Mouse (Mus musculus): Measurements from ENCODE around the gene Mpi. TPM values are rescaled to one million over a fixed set of nuclear protein-coding genes. Genes with fewer than 3 reads are reported as not detected.

The Mpi gene
- polyA plus RNA-seq, 1 experiment from 2014 or later: 44.5 TPM

GRCm38 (mm10) chr9:57541312-57541711 is 11.3 kb downstream of the Mpi start:
- Histone ChIP-seq H3K4me2 (ENCODE audit: low read depth, low read length) (no peak overlapping the region), H3K4me1 (ENCODE audit: control insufficient read depth, insufficient read depth, low read length) (peaks cover 7% of the 10 kb centered on the region; the same call in 1 of the 2 replicates), H3K36me3 (ENCODE audit: control insufficient read depth, insufficient read depth, low read length) (peaks cover 55% of the 10 kb centered on the region), H3K9me3 (ENCODE audit: control insufficient read depth, low read length) (no peaks in the 10 kb centered on the region), H3K27me3 (replicated peaks; ENCODE audit: control insufficient read depth, insufficient read depth, low read length) (no peaks in the 10 kb centered on the region), H3K9ac (ENCODE audit: low read depth, low read length) (no peak overlapping the region), H3K4me3 (ENCODE audit: low read depth, low read length) (no peak overlapping the region), H3K27ac (replicated peaks; ENCODE audit: low read depth, low read length) (no peak overlapping the region)
- WGBS: 12% methylated on average over 1 of the region's 1 CpGs
- DNase-seq (ENCODE audit: low spot score) (peak; percentile 70), ATAC-seq (ENCODE audit: low read depth) (no peak)

GRCm38 (mm10) chr9:57539550-57539949 is 13.0 kb downstream of the Mpi start:
- DNase-seq (ENCODE audit: low spot score): no peak
- H3K27ac ChIP-seq (replicated peaks; ENCODE audit: low read depth, low read length): no peak overlapping the region

GRCm38 (mm10) chr9:57537728-57538181 is 14.8 kb downstream of the Mpi start:
- ATAC-seq (ENCODE audit: low read depth): peak; percentile 57; the same call in 1 of the 2 replicates

More at GRCm38 (mm10) chr9:57539550-57539949, 13.0 kb downstream of the Mpi start:
- Histone ChIP-seq H3K27me3 (replicated peaks; ENCODE audit: control insufficient read depth, insufficient read depth, low read length) (no peaks in the 10 kb centered on the region), H3K9ac (ENCODE audit: low read depth, low read length) (no peak overlapping the region), H3K4me3 (ENCODE audit: low read depth, low read length) (no peak overlapping the region), H3K9me3 (ENCODE audit: control insufficient read depth, low read length) (no peaks in the 10 kb centered on the region), H3K4me2 (ENCODE audit: low read depth, low read length) (no peak overlapping the region), H3K4me1 (ENCODE audit: control insufficient read depth, insufficient read depth, low read length) (peaks cover 7% of the 10 kb centered on the region; the same call in 1 of the 2 replicates), H3K36me3 (ENCODE audit: control insufficient read depth, insufficient read depth, low read length) (peaks cover 46% of the 10 kb centered on the region)
- 89% methylated on average over 2 of the region's 2 CpGs for WGBS
- no peak for ATAC-seq (ENCODE audit: low read depth)

GRCm38 (mm10) chr9:57537044-57537727 is 15.4 kb downstream of the Mpi start, which contains the start of gene Fam219b:
TSS of gene Fam219b (plus strand) at chr9:57537528.
- ATAC-seq (ENCODE audit: low read depth) (peak; percentile 95), DNase-seq (ENCODE audit: low spot score) (peak; percentile 94)
- H3K27ac ChIP-seq (replicated peaks; ENCODE audit: low read depth, low read length): peak within 1 kb of the TSS; percentile 56
- no peaks in the 10 kb centered on the region for H3K27me3 ChIP-seq (replicated peaks; ENCODE audit: control insufficient read depth, insufficient read depth, low read length)
- peak within 1 kb of the TSS; percentile 73 for H3K4me2 ChIP-seq (ENCODE audit: low read depth, low read length)
- 2% methylated on average over 45 of the region's 45 CpGs for WGBS
- H3K36me3 ChIP-seq (ENCODE audit: control insufficient read depth, insufficient read depth, low read length): peaks cover 40% of the 10 kb centered on the region
- H3K9ac ChIP-seq (ENCODE audit: low read depth, low read length): peak within 1 kb of the TSS; percentile 88
- peaks cover 7% of the 10 kb centered on the region; the same call in 1 of the 2 replicates for H3K4me1 ChIP-seq (ENCODE audit: control insufficient read depth, insufficient read depth, low read length)
- no peaks in the 10 kb centered on the region for H3K9me3 ChIP-seq (ENCODE audit: control insufficient read depth, low read length)
- H3K4me3 ChIP-seq (ENCODE audit: low read depth, low read length): peak within 1 kb of the TSS; percentile 76

More at GRCm38 (mm10) chr9:57537728-57538181, 14.8 kb downstream of the Mpi start:
- under 1% methylated on average over 24 of the region's 24 CpGs for WGBS
- peak overlapping the region; percentile 56 for H3K27ac ChIP-seq (replicated peaks; ENCODE audit: low read depth, low read length)
- peaks cover 40% of the 10 kb centered on the region for H3K36me3 ChIP-seq (ENCODE audit: control insufficient read depth, insufficient read depth, low read length)
- no peak for DNase-seq (ENCODE audit: low spot score)
- no peaks in the 10 kb centered on the region for H3K27me3 ChIP-seq (replicated peaks; ENCODE audit: control insufficient read depth, insufficient read depth, low read length)
- H3K4me1 ChIP-seq (ENCODE audit: control insufficient read depth, insufficient read depth, low read length): peaks cover 7% of the 10 kb centered on the region; the same call in 1 of the 2 replicates
- H3K9me3 ChIP-seq (ENCODE audit: control insufficient read depth, low read length): no peaks in the 10 kb centered on the region
- H3K4me3 ChIP-seq (ENCODE audit: low read depth, low read length): peak overlapping the region; percentile 76
- H3K4me2 ChIP-seq (ENCODE audit: low read depth, low read length): peak overlapping the region; percentile 73
- H3K9ac ChIP-seq (ENCODE audit: low read depth, low read length): peak overlapping the region; percentile 88

- DNase-seq (ENCODE audit: low spot score): no peak
- no peak for ATAC-seq (ENCODE audit: low read depth)
- Histone ChIP-seq H3K27ac (replicated peaks; ENCODE audit: low read depth, low read length) (no peak overlapping the region), H3K9me3 (ENCODE audit: control insufficient read depth, low read length) (no peaks in the 10 kb centered on the region), H3K4me2 (ENCODE audit: low read depth, low read length) (peak overlapping the region; percentile 73), H3K27me3 (replicated peaks; ENCODE audit: control insufficient read depth, insufficient read depth, low read length) (no peaks in the 10 kb centered on the region), H3K36me3 (ENCODE audit: control insufficient read depth, insufficient read depth, low read length) (peaks cover 46% of the 10 kb centered on the region), H3K4me3 (ENCODE audit: low read depth, low read length) (peak overlapping the region; percentile 76; the same call in 1 of the 2 replicates), H3K9ac (ENCODE audit: low read depth, low read length) (no peak overlapping the region), H3K4me1 (ENCODE audit: control insufficient read depth, insufficient read depth, low read length) (peaks cover 7% of the 10 kb centered on the region; the same call in 1 of the 2 replicates)
- 85% methylated on average over 5 of the region's 5 CpGs for WGBS
These were observed 16.2 kb downstream of the Mpi start for GRCm38 (mm10) chr9:57536362-57536761.

- no peak for ATAC-seq (ENCODE audit: low read depth)
- WGBS: 79% methylated on average over 1 of the region's 1 CpGs
- Histone ChIP-seq H3K4me1 (ENCODE audit: control insufficient read depth, insufficient read depth, low read length) (no peaks in the 10 kb centered on the region), H3K9me3 (ENCODE audit: control insufficient read depth, low read length) (no peaks in the 10 kb centered on the region), H3K4me2 (ENCODE audit: low read depth, low read length) (no peak overlapping the region), H3K4me3 (ENCODE audit: low read depth, low read length) (no peak overlapping the region), H3K27me3 (replicated peaks; ENCODE audit: control insufficient read depth, insufficient read depth, low read length) (no peaks in the 10 kb centered on the region), H3K27ac (replicated peaks; ENCODE audit: low read depth, low read length) (no peak overlapping the region), H3K36me3 (ENCODE audit: control insufficient read depth, insufficient read depth, low read length) (peaks cover 59% of the 10 kb centered on the region), H3K9ac (ENCODE audit: low read depth, low read length) (no peak overlapping the region)
- DNase-seq (ENCODE audit: low spot score): no peak
These were observed 20.6 kb downstream of the Mpi start for GRCm38 (mm10) chr9:57531946-57532345.

GRCm38 (mm10) chr9:57526435-57526834 is 26.1 kb downstream of the Mpi start:
- Histone ChIP-seq H3K9me3 (ENCODE audit: control insufficient read depth, low read length) (no peaks in the 10 kb centered on the region), H3K27ac (replicated peaks; ENCODE audit: low read depth, low read length) (no peak overlapping the region), H3K4me3 (ENCODE audit: low read depth, low read length) (no peak overlapping the region), H3K36me3 (ENCODE audit: control insufficient read depth, insufficient read depth, low read length) (peaks cover 26% of the 10 kb centered on the region), H3K4me2 (ENCODE audit: low read depth, low read length) (no peak overlapping the region), H3K4me1 (ENCODE audit: control insufficient read depth, insufficient read depth, low read length) (peaks cover 8% of the 10 kb centered on the region), H3K9ac (ENCODE audit: low read depth, low read length) (no peak overlapping the region), H3K27me3 (replicated peaks; ENCODE audit: control insufficient read depth, insufficient read depth, low read length) (no peaks in the 10 kb centered on the region)
- ATAC-seq (ENCODE audit: low read depth) (no peak), DNase-seq (ENCODE audit: low spot score) (no peak)

- Histone ChIP-seq H3K36me3 (ENCODE audit: control insufficient read depth, insufficient read depth, low read length) (peaks cover 19% of the 10 kb centered on the region), H3K4me2 (ENCODE audit: low read depth, low read length) (no peak overlapping the region), H3K9ac (ENCODE audit: low read depth, low read length) (no peak overlapping the region), H3K4me3 (ENCODE audit: low read depth, low read length) (no peak overlapping the region), H3K27me3 (replicated peaks; ENCODE audit: control insufficient read depth, insufficient read depth, low read length) (no peaks in the 10 kb centered on the region), H3K9me3 (ENCODE audit: control insufficient read depth, low read length) (no peaks in the 10 kb centered on the region), H3K4me1 (ENCODE audit: control insufficient read depth, insufficient read depth, low read length) (peaks cover 8% of the 10 kb centered on the region), H3K27ac (replicated peaks; ENCODE audit: low read depth, low read length) (no peak overlapping the region)
- WGBS: 84% methylated on average over 2 of the region's 2 CpGs
- ATAC-seq (ENCODE audit: low read depth) (no peak), DNase-seq (ENCODE audit: low spot score) (no peak)
These were observed 27.0 kb downstream of the Mpi start for GRCm38 (mm10) chr9:57525516-57525915.

GRCm38 (mm10) chr9:57524439-57524838 is 28.1 kb downstream of the Mpi start:
- no peak for DNase-seq (ENCODE audit: low spot score)
- no peak overlapping the region for H3K4me2 ChIP-seq (ENCODE audit: low read depth, low read length)
- no peak overlapping the region for H3K4me3 ChIP-seq (ENCODE audit: low read depth, low read length)
- peaks cover 9% of the 10 kb centered on the region; the same call in 1 of the 2 replicates for H3K36me3 ChIP-seq (ENCODE audit: control insufficient read depth, insufficient read depth, low read length)
- H3K9me3 ChIP-seq (ENCODE audit: control insufficient read depth, low read length): no peaks in the 10 kb centered on the region
- H3K27me3 ChIP-seq (replicated peaks; ENCODE audit: control insufficient read depth, insufficient read depth, low read length): no peaks in the 10 kb centered on the region
- ATAC-seq (ENCODE audit: low read depth): no peak
- peaks cover 8% of the 10 kb centered on the region for H3K4me1 ChIP-seq (ENCODE audit: control insufficient read depth, insufficient read depth, low read length)
- no peak overlapping the region for H3K9ac ChIP-seq (ENCODE audit: low read depth, low read length)
- no peak overlapping the region for H3K27ac ChIP-seq (replicated peaks; ENCODE audit: low read depth, low read length)

Measured in embryonic facial prominence, embryonic 14.5 days (tissue).